Mouse (Mus musculus) hindbrain, embryonic 12.5 days (tissue): ENCODE data around the gene Pdzk1. TPM values are rescaled to one million over a fixed set of nuclear protein-coding genes. Genes with fewer than 3 reads are reported as not detected.

Experiments used
- ATAC-seq: fragments of 200-750 bp; cut with Nextera tagmentation; 2 replicates; pipeline ENCODE4 v1.8.0; 2017; ENCODE audit warnings: moderate TSS enrichment; ENCODE audit not compliant: low FRiP score
- H3K27ac ChIP-seq: fragments of 300-500 bp; sonication (generic); 2 replicates; pipeline ENCODE4 v1.5.1; 2016; ENCODE audit warnings: mild to moderate bottlenecking
- H3K27me3 ChIP-seq: fragments of 300-500 bp; sonication (generic); 2 replicates; pipeline ENCODE4 v1.6.1; 2016; ENCODE audit warnings: mild to moderate bottlenecking
- H3K36me3 ChIP-seq: fragments of 300-500 bp; sonication (generic); 2 replicates; pipeline ENCODE4 v1.6.1; 2016; ENCODE audit warnings: mild to moderate bottlenecking
- H3K4me1 ChIP-seq: fragments of 300-500 bp; sonication (generic); 2 replicates; pipeline ENCODE4 v1.6.1; 2016
- H3K4me2 ChIP-seq: fragments of 300-500 bp; sonication (generic); replicated peaks from 2 replicates; pipeline ENCODE4 v1.6.1; 2016; ENCODE audit warnings: mild to moderate bottlenecking
- H3K4me3 ChIP-seq: fragments of 300-500 bp; sonication (generic); 2 replicates; pipeline ENCODE4 v1.5.1; 2016; ENCODE audit warnings: mild to moderate bottlenecking
- H3K9ac ChIP-seq: fragments of 300-500 bp; sonication (generic); 2 replicates; pipeline ENCODE4 v1.6.1; 2016; ENCODE audit warnings: mild to moderate bottlenecking, moderate library complexity
- H3K9me3 ChIP-seq: fragments of 300-500 bp; sonication (generic); replicated peaks from 2 replicates; pipeline ENCODE4 v1.6.1; 2016; ENCODE audit warnings: mild to moderate bottlenecking
- WGBS: fragments of 180-500 bp; shearing (Covaris S2); methylation state at CpG from one replicate; pipeline ENCODE4 v1.1.7; 2016; 5-methylcytosine and 5-hydroxymethylcytosine counted together
- polyA plus RNA-seq: library from polyadenylated mRNA; unstranded; fragments of >200 nt; fragmentation: Nextera tagmentation; extraction: Ambion mirVana; gene quantifications from 2 replicates; pipeline ENCODE4 v1.2.1, GENCODE M21; 2016

Gene Pdzk1
- polyA plus RNA-seq, 1 experiment from 2014 or later, result 0.09 TPM

- 51% methylated on average over 9 of the region's 9 CpGs for WGBS
- peak overlapping the region; percentile 91; the same call in 1 of the 2 replicates for H3K9ac ChIP-seq
- H3K4me2 ChIP-seq, result peak overlapping the region; percentile 85
- H3K27me3 ChIP-seq, result peaks cover 11% of the 10 kb centered on the region; the same call in 1 of the 2 replicates
- ATAC-seq, result peak; percentile 61
- H3K9me3 ChIP-seq, result no peaks in the 10 kb centered on the region
- H3K36me3 ChIP-seq, result no peaks in the 10 kb centered on the region
- peak overlapping the region; percentile 97 for H3K4me3 ChIP-seq
- H3K27ac ChIP-seq, result no peak overlapping the region
- peaks cover 6% of the 10 kb centered on the region for H3K4me1 ChIP-seq
These were observed 76.5 kb downstream of the Pdzk1 start for GRCm38 (mm10) chr3:96905592-96905991.

Other genes with a start within 250 kb of the Pdzk1 start
- gene Polr3gl, start 235.1 kb upstream of the Pdzk1 start, polyA plus RNA-seq, result 40.0 and 42.3 TPM in 2 replicates
- gene Ankrd34a, start 232.6 kb upstream of the Pdzk1 start, polyA plus RNA-seq, result 4.6 and 5.1 TPM in 2 replicates
- 6.6 and 7.3 TPM in 2 replicates for gene Lix1l, start 228.1 kb upstream of the Pdzk1 start, polyA plus RNA-seq
- 142 and 152 TPM in 2 replicates for gene Rbm8a, start 199.4 kb upstream of the Pdzk1 start, polyA plus RNA-seq
- gene Pex11b, start 193.9 kb upstream of the Pdzk1 start, polyA plus RNA-seq, result 40.8 and 48.2 TPM in 2 replicates
- gene Gm42957, start 193.8 kb upstream of the Pdzk1 start, polyA plus RNA-seq, result 0.31 and 0.36 TPM in 2 replicates
- 0.71 and 1.3 TPM in 2 replicates for gene Itga10, start 183.7 kb upstream of the Pdzk1 start, polyA plus RNA-seq
- gene Ankrd35, start 159.2 kb upstream of the Pdzk1 start, polyA plus RNA-seq, result 0.57 and 0.58 TPM in 2 replicates
- 48.2 and 55.0 TPM in 2 replicates for gene Pias3, start 132.9 kb upstream of the Pdzk1 start, polyA plus RNA-seq
- gene Nudt17, start 120.7 kb upstream of the Pdzk1 start, polyA plus RNA-seq, result 10.9 and 13.9 TPM in 2 replicates
- 35.9 and 36.0 TPM in 2 replicates for gene Polr3c, start 101.7 kb upstream of the Pdzk1 start, polyA plus RNA-seq
- 78.2 and 87.9 TPM in 2 replicates for gene Rnf115, start 101.6 kb upstream of the Pdzk1 start, polyA plus RNA-seq
- 0.13 and 0.19 TPM in 2 replicates for gene Cd160, start 67 bp downstream of the Pdzk1 start, polyA plus RNA-seq
- gene Gja5, start 75.4 kb downstream of the Pdzk1 start, polyA plus RNA-seq, result 5.8 and 8.3 TPM in 2 replicates
- gene Gpr89, start 76.1 kb downstream of the Pdzk1 start, polyA plus RNA-seq, result 40.1 and 44.5 TPM in 2 replicates
- 0.03 and 0.05 TPM in 2 replicates for gene Gja8, start 96.7 kb downstream of the Pdzk1 start, polyA plus RNA-seq